Mouse (Mus musculus): ENCODE results near the gene Ppm1d. TPM values are rescaled to one million over a fixed set of nuclear protein-coding genes. Genes with fewer than 3 reads are reported as not detected.

Gene Ppm1d
- polyA plus RNA-seq, 1 experiment from 2014 or later = 25.1 TPM

DNA sequence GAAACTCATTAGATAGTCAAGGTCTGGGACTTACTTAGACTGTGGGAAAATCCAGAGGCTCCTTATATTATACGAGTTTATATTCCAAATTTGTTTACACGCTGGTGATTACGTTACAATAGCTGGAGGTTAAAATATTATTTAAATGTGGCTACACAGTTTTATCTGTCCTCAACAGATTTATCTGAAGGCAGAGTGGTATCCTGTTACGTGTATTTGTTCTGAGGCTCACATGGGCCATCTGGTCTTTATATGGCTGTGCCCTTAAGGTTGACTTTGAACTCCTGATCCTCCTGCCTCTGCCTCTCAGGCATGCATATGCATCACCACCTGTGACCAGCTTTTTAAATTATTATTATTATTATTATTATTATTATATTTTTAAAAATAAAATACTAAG, 42.8 kb downstream of the Ppm1d start:
- WGBS = 78% methylated on average over 4 of the region's 4 CpGs
- DNase-seq (ENCODE audit: low spot score) (no peak), ATAC-seq (no peak)
- no peaks in the 10 kb centered on the region for H3K9me3 ChIP-seq (replicated peaks; ENCODE audit: control insufficient read depth, low read length)
- no peaks in the 10 kb centered on the region for H3K27me3 ChIP-seq (replicated peaks; ENCODE audit: control insufficient read depth, insufficient read depth, low read length)
- peak overlapping the region; percentile 82 for H3K4me2 ChIP-seq (ENCODE audit: low read length)
- H3K4me3 ChIP-seq (ENCODE audit: low read depth, low read length) = peak overlapping the region; percentile 46
- H3K4me1 ChIP-seq (ENCODE audit: control insufficient read depth, insufficient read depth, low read length) = peaks cover 4% of the 10 kb centered on the region; the same call in 1 of the 2 replicates
- no peak overlapping the region for H3K27ac ChIP-seq (ENCODE audit: low read depth, low read length)
- peaks cover 2% of the 10 kb centered on the region; the same call in 1 of the 2 replicates for H3K36me3 ChIP-seq (ENCODE audit: control insufficient read depth, insufficient read depth, low read length)
- H3K9ac ChIP-seq (ENCODE audit: low read length) = peak overlapping the region; percentile 67

GRCm38 (mm10) chr11:85359641-85360040, 48.6 kb downstream of the Ppm1d start:
- Histone ChIP-seq H3K27me3 (replicated peaks; ENCODE audit: control insufficient read depth, insufficient read depth, low read length) (no peaks in the 10 kb centered on the region), H3K36me3 (ENCODE audit: control insufficient read depth, insufficient read depth, low read length) (peaks cover 13% of the 10 kb centered on the region; the same call in 1 of the 2 replicates), H3K4me1 (ENCODE audit: control insufficient read depth, insufficient read depth, low read length) (no peaks in the 10 kb centered on the region), H3K4me2 (ENCODE audit: low read length) (no peak overlapping the region), H3K27ac (ENCODE audit: low read depth, low read length) (no peak overlapping the region), H3K9ac (ENCODE audit: low read length) (no peak overlapping the region), H3K9me3 (replicated peaks; ENCODE audit: control insufficient read depth, low read length) (no peaks in the 10 kb centered on the region), H3K4me3 (ENCODE audit: low read depth, low read length) (no peak overlapping the region)
- no peak for ATAC-seq
- whole genome bisulfite sequencing = 94% methylated on average over 6 of the region's 6 CpGs
- DNase-seq (ENCODE audit: low spot score) = no peak

DNA sequence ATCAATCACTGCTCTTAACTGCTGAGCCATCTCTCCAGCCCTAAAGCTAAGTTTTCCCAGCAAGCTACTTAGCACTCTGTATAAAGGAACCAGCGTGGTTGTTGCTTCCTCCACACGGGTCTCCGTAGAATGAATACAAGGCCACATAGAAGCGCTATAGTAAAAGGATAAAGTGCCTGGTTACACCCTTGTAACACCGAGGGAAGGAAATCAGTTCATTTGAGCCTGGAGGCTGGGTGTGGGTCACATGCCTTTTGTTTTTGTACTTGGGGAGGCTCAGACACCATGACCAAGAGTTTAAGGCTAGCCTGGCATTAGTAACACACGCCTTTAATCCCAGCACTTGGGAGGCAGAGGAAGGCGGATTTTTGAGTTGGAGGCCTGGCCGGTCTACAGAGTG, 50.6 kb downstream of the Ppm1d start:
- WGBS = 82% methylated on average over 8 of the region's 8 CpGs

GRCm38 (mm10) chr11:85366168-85366567, 55.1 kb downstream of the Ppm1d start:
- H3K4me3 ChIP-seq (ENCODE audit: low read depth, low read length) = no peak overlapping the region
- 91% methylated on average over 3 of the region's 3 CpGs for WGBS
- peaks cover 20% of the 10 kb centered on the region for H3K36me3 ChIP-seq (ENCODE audit: control insufficient read depth, insufficient read depth, low read length)
- no peak overlapping the region for H3K9ac ChIP-seq (ENCODE audit: low read length)
- no peaks in the 10 kb centered on the region for H3K9me3 ChIP-seq (replicated peaks; ENCODE audit: control insufficient read depth, low read length)
- no peak for DNase-seq (ENCODE audit: low spot score)
- H3K27me3 ChIP-seq (replicated peaks; ENCODE audit: control insufficient read depth, insufficient read depth, low read length) = no peaks in the 10 kb centered on the region
- H3K4me2 ChIP-seq (ENCODE audit: low read length) = no peak overlapping the region
- H3K4me1 ChIP-seq (ENCODE audit: control insufficient read depth, insufficient read depth, low read length) = no peaks in the 10 kb centered on the region
- ATAC-seq = no peak
- no peak overlapping the region for H3K27ac ChIP-seq (ENCODE audit: low read depth, low read length)

More for the DNA sequence above, 50.6 kb downstream of the Ppm1d start:
- DNase-seq (ENCODE audit: low spot score) (no peak), ATAC-seq (no peak)
- Histone ChIP-seq H3K4me3 (ENCODE audit: low read depth, low read length) (no peak overlapping the region), H3K9me3 (replicated peaks; ENCODE audit: control insufficient read depth, low read length) (no peaks in the 10 kb centered on the region), H3K27me3 (replicated peaks; ENCODE audit: control insufficient read depth, insufficient read depth, low read length) (no peaks in the 10 kb centered on the region), H3K27ac (ENCODE audit: low read depth, low read length) (no peak overlapping the region), H3K9ac (ENCODE audit: low read length) (no peak overlapping the region), H3K4me2 (ENCODE audit: low read length) (no peak overlapping the region), H3K36me3 (ENCODE audit: control insufficient read depth, insufficient read depth, low read length) (peaks cover 22% of the 10 kb centered on the region), H3K4me1 (ENCODE audit: control insufficient read depth, insufficient read depth, low read length) (no peaks in the 10 kb centered on the region)

DNA sequence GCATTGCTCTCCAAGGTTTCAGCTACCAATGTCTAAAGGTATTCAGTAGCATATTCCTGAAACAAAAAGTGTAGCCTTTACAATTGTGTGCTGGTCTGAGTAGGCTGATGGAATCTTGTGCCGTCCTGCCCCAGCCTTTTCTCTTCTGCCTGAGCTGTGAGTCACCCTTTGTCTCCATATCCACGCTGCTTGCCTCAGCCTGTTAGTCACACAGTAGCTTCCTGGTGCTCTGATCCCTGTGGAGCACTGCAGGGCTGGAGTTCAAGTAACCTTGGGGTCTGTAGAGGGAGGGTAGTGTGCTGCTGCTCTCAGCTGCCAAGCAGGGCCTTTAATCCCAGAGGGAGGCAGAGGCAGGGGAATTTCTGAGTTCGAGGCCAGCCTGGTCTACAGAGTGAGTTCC, 56.8 kb downstream of the Ppm1d start:
- ATAC-seq = no peak
- no peak overlapping the region for H3K9ac ChIP-seq (ENCODE audit: low read length)
- no peaks in the 10 kb centered on the region for H3K4me1 ChIP-seq (ENCODE audit: control insufficient read depth, insufficient read depth, low read length)
- H3K4me2 ChIP-seq (ENCODE audit: low read length) = no peak overlapping the region
- H3K9me3 ChIP-seq (replicated peaks; ENCODE audit: control insufficient read depth, low read length) = no peaks in the 10 kb centered on the region
- no peak for DNase-seq (ENCODE audit: low spot score)
- H3K27me3 ChIP-seq (replicated peaks; ENCODE audit: control insufficient read depth, insufficient read depth, low read length) = no peaks in the 10 kb centered on the region
- WGBS = 67% methylated on average over 3 of the region's 3 CpGs
- H3K36me3 ChIP-seq (ENCODE audit: control insufficient read depth, insufficient read depth, low read length) = peaks cover 21% of the 10 kb centered on the region
- no peak overlapping the region for H3K27ac ChIP-seq (ENCODE audit: low read depth, low read length)
- no peak overlapping the region for H3K4me3 ChIP-seq (ENCODE audit: low read depth, low read length)

DNA sequence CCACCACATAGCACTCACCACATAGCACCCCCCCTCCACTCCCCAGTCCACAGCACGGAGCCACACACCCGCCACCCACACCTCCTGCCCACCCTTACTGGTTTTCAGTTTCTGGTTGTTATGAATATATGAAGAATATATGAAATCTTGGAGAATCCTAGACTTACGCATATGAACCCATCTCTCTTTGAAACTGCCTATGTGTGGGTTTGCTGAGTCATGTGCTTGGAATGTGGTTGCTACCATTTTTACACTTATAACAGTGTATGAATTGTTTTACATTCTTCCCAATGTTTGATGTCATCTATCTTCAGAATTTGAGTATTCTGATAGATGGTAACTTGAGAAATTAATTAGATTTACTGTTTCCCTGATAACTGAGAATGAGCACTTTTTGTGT, 68.0 kb downstream of the Ppm1d start:
- 93% methylated on average over 3 of the region's 3 CpGs for WGBS
- Histone ChIP-seq H3K9me3 (replicated peaks; ENCODE audit: control insufficient read depth, low read length) (no peaks in the 10 kb centered on the region), H3K27ac (ENCODE audit: low read depth, low read length) (no peak overlapping the region), H3K4me1 (ENCODE audit: control insufficient read depth, insufficient read depth, low read length) (no peaks in the 10 kb centered on the region), H3K27me3 (replicated peaks; ENCODE audit: control insufficient read depth, insufficient read depth, low read length) (no peaks in the 10 kb centered on the region), H3K4me3 (ENCODE audit: low read depth, low read length) (no peak overlapping the region), H3K9ac (ENCODE audit: low read length) (no peak overlapping the region), H3K36me3 (ENCODE audit: control insufficient read depth, insufficient read depth, low read length) (no peaks in the 10 kb centered on the region), H3K4me2 (ENCODE audit: low read length) (no peak overlapping the region)
- ATAC-seq (no peak), DNase-seq (ENCODE audit: low spot score) (no peak)

DNA sequence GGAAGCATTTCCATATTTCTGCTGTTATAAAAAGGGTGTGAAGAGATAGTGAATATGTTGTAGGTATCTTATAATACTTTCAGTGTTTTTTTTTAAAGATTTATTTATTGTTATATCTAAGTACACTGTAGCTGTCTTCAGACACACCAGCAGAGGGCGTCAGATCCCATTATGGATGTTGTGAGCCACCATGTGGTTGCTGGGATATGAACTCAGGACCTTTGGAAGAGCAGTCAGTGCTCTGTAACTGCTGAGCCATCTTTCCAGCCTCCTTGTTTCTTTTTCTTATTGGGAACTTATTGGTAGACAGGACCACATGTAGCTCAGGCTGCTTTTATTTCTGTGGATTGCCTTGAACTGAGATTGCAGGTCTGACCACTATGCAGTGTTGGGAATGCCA, 69.0 kb downstream of the Ppm1d start:
- Histone ChIP-seq H3K27me3 (replicated peaks; ENCODE audit: control insufficient read depth, insufficient read depth, low read length) (no peaks in the 10 kb centered on the region), H3K9ac (ENCODE audit: low read length) (no peak overlapping the region), H3K4me3 (ENCODE audit: low read depth, low read length) (no peak overlapping the region), H3K27ac (ENCODE audit: low read depth, low read length) (no peak overlapping the region), H3K4me1 (ENCODE audit: control insufficient read depth, insufficient read depth, low read length) (no peaks in the 10 kb centered on the region), H3K4me2 (ENCODE audit: low read length) (no peak overlapping the region), H3K9me3 (replicated peaks; ENCODE audit: control insufficient read depth, low read length) (no peaks in the 10 kb centered on the region), H3K36me3 (ENCODE audit: control insufficient read depth, insufficient read depth, low read length) (no peaks in the 10 kb centered on the region)
- ATAC-seq (no peak), DNase-seq (ENCODE audit: low spot score) (no peak)
- 7% methylated on average over 1 of the region's 1 CpGs for WGBS

DNA sequence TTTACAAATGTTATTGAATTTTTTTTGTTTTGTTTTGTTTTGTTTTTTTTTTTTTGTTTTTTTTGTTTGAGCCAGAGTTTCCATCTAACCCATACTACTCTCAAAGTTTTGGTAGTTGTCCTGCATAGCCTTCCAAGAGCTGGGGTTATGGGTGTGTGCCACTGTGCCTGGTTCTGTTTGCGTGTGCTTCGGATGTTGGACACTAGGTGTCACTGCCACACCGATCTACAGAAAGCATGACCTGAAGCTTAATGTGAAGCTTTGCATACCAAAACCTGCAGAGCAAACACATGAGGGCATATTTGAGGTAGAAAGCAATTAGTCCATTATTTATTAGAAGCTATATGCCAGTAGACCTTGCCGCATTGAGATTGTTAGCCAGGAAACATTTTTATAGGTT, 71.0 kb downstream of the Ppm1d start:
- H3K27ac ChIP-seq (ENCODE audit: low read depth, low read length) = no peak overlapping the region
- H3K4me1 ChIP-seq (ENCODE audit: control insufficient read depth, insufficient read depth, low read length) = no peaks in the 10 kb centered on the region
- ATAC-seq (0 out of 2 replicates have a peak, but pooled peaks have one; percentile 29), DNase-seq (ENCODE audit: low spot score) (peak; percentile 79)
- H3K4me2 ChIP-seq (ENCODE audit: low read length) = no peak overlapping the region
- no peaks in the 10 kb centered on the region for H3K36me3 ChIP-seq (ENCODE audit: control insufficient read depth, insufficient read depth, low read length)
- no peak overlapping the region for H3K9ac ChIP-seq (ENCODE audit: low read length)
- 20% methylated on average over 4 of the region's 4 CpGs for WGBS
- no peaks in the 10 kb centered on the region for H3K9me3 ChIP-seq (replicated peaks; ENCODE audit: control insufficient read depth, low read length)
- H3K27me3 ChIP-seq (replicated peaks; ENCODE audit: control insufficient read depth, insufficient read depth, low read length) = no peaks in the 10 kb centered on the region
- H3K4me3 ChIP-seq (ENCODE audit: low read depth, low read length) = no peak overlapping the region

- no peak for ATAC-seq
- DNase-seq (ENCODE audit: low spot score) = no peak
- WGBS = 88% methylated on average over 7 of the region's 7 CpGs
Observed at GRCm38 (mm10) chr11:85383975-85384821, 73.2 kb downstream of the Ppm1d start.

More at GRCm38 (mm10) chr11:85383975-85384821, 73.2 kb downstream of the Ppm1d start:
- H3K9me3 ChIP-seq (replicated peaks; ENCODE audit: control insufficient read depth, low read length) = no peaks in the 10 kb centered on the region
- no peaks in the 10 kb centered on the region for H3K36me3 ChIP-seq (ENCODE audit: control insufficient read depth, insufficient read depth, low read length)
- H3K9ac ChIP-seq (ENCODE audit: low read length) = no peak overlapping the region
- H3K4me2 ChIP-seq (ENCODE audit: low read length) = no peak overlapping the region
- no peak overlapping the region for H3K4me3 ChIP-seq (ENCODE audit: low read depth, low read length)
- no peak overlapping the region for H3K27ac ChIP-seq (ENCODE audit: low read depth, low read length)
- H3K4me1 ChIP-seq (ENCODE audit: control insufficient read depth, insufficient read depth, low read length) = no peaks in the 10 kb centered on the region
- no peaks in the 10 kb centered on the region for H3K27me3 ChIP-seq (replicated peaks; ENCODE audit: control insufficient read depth, insufficient read depth, low read length)
